Mouse (Mus musculus) embryo, embryonic 11.5 days (tissue): Measurements from ENCODE around the gene Ppm1m.

Source experiments
- DNase-seq: peaks from one replicate; pipeline ENCODE4 v3.0.0-alpha.2; 2012; ENCODE audit warnings: low read depth, low spot score

Gene Ppm1m

DNA sequence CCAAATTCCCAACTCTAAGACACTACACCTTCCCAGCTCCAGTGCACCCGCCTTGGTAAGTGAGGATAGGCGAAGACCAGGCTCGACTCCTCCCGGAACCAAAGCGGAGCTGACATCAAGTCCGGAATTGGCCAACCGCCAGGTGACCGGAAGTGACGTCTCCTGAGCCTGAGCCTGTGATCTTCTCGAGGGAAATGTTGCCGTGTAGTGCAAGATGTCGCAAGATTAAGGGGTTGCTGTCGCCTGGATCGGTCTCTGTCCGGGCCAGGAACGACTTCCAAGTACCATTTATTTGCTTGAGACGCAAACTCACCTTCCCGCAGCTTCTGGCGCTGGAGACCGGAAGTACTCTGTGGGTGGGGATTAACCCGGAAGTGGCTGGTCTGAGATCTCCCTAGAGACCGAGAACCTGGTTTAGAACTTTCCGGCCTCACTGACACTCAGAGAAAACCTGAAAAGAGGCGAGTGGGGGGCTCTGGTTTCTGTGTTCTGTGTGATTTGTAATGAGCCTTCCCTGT lies 39.7 kb downstream of the Ppm1m start:
- peak; percentile 88 for DNase-seq

DNA sequence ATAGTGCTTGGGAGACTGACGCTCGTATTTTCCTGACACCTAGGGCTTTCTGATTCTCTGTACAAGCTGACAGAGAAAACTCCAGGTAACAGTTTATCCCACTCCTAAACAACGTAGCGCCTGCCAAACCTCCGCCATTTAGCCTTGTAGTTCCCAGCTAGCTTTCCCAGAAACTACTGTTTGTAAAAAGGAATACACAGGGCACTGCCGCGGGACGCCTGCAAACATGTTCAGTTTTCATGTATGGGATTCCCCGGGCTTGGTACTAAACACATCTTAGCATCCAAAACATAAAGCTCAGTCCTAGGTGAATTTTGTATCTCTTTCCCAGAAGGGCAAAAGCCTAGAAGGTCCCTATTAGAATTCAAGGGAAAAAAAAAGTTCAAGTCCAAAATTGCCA lies 40.3 kb downstream of the Ppm1m start:
- no peak for DNase-seq

DNA sequence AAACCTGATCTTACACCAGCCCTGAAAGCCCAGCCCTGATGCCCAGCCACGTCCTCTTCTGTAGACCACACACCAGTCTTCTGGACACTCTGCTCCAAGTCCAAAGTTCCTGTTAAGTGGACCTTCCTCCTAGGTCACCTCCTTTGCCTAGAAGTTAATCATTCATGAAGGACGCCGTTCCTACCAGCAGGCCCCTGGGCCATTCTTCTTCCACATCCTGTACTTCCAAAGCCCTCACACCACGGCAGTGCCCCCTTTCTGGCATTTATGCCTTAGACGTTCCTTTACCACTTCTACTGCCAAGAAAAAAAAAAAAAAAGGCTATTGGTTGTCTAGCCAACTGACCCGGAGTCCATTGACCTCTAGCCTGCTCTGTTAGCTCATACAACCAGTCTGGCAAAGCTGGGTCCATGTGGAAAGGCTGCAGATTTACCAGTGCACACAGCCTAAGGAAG lies 41.5 kb downstream of the Ppm1m start, which contains the start of gene Glyctk:
Glyctk (minus strand) TSS at position 102 of the 455 bp plus-strand sequence.
- no peak for DNase-seq

DNA sequence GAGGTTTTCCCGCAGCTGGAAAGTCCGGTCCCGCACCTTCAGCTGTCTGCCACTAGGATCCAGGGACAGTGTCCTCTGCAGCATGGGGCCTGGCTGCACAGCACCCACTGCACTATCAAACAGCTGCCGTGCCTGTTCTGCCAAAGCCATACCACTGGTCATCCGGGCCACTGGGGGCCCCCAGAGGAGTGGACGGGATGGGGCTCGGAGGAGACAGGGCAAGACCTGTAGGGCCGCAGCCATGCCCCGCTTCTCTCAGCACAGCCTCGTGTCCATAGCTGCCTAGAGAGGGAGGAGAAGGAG lies 42.0 kb downstream of the Ppm1m start:
- DNase-seq = no peak

DNA sequence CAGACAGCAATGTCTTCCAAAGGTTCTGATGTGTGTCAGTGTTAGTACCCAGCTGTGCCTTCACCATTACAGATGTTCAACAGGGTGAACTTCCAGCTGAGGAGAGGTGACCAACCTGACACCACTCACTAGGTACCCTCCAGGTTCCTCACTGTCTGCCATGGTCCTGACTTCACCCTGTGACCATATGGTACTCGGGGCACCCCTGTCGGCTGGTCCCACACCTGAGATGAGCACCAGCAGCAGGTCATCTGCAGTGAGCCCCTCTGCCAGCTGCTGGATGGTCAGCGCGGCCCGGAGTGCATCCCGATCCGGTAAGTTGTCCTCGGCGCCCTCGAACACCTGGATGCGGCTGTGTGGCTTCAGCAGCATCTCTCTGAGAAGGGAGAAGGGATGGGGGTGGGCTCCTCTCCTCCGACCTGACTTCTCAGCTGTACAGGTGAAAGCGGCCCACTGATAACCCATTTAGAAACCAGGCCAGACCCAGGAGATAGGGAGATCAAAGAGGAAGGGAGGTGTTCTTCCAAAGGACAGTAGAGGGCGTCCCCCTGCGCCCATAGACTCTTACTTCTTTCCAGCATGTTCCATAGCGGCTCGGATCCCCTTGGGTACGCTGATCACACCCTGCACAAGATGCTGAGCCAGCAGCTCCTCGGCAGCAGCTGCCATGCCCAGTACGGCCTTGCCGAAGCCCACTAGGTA lies 42.5 kb downstream of the Ppm1m start:
- DNase-seq = no peak

DNA sequence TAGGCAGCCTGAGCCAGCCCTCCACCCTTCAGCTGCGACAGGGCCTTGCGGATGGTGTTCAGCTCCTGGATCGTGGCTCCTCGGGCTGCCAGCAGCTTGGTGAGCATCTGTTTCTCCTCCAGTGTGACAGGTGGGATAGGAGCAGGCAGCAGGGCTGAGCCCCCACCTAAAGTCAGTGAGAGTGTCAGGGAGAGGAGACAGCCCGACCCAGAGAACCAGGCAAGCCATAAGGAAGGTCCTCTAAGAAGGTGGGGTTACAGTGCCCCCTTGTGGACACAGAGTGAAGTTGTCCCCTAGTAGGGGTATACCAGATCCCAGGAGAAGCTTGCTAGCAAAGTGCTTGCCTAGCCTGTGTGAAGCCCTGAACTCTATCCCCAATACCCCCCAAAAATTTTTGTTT lies 43.1 kb downstream of the Ppm1m start:
- peak; percentile 59 for DNase-seq

DNA sequence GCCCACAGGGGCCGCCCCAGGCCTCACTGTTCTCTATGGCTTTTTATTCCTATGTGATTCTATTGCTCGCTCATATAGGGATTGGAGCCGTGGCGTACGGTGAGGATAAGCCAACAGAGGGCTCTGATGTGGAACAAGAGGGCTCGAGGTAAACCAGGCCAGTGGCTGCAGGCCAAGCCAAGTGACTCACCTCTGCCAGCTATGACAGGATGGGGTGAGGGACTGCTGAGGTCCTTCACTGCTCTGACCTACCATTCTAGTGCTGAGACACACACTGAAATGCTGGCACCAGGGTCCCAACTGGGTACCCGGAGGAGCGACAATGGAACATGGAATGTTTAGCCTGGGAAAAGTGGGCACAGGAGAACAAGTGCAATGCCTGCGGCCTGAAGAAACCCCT lies 45.4 kb downstream of the Ppm1m start:
- DNase-seq = no peak

DNA sequence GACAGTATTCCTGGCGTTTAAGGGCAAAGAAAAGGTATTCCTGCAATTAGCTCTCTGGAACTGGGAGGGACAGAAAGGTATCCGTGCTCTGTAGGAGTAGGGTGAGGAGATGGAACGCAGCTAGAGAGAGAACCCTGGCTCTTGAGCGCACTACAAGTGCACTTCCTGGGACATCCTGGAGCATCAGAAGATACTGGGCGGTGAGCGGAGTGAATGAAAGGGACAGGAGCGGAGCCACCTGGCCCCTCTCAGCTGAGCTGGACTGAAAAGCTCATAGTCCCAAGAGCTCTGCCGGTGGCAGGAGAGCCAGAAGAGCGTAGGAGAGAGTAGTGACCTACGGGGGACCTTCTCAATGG lies 50.2 kb downstream of the Ppm1m start:
- no peak for DNase-seq

DNA sequence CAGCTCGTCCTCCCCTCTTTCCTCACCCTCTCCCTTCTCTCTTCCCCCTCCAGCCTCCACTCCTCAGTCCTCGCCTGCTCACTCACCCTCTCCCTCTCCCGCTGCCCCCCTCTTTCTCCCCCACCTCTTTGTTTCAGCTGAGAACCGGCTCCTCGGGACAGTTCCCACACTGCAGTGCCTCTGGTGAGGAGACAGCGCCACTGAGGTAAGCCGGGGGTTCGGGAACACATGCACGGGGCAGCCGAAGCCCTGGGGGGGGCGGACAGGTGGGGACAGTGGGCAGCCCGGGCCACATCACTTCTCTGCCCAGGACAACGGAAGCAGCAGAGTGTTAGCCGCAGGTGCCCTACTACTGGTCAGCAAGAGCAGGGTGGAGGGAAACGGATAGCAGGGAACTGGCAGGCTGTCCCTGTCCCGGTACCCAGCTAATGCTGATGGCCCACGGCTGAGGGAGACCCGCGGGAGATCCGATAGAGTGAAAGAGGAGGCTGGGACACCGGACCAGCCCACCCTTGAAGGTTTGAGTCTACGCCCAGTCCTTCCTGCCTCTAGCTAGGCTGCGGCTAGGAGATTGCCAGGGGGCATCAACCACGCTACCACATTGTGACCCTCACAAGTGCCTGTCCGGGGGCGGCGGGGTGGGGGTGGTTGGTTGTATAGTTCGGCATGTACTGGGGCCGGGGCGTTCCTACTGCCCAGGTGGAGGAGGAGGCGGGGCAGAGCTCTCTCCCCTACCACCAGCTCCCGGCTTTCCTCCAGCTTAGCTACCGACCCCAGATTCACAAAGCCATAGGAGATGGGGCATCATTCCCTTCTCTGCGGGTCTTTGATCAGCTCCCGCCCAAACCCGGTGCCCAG lies 50.8 kb downstream of the Ppm1m start:
- DNase-seq = no peak

DNA sequence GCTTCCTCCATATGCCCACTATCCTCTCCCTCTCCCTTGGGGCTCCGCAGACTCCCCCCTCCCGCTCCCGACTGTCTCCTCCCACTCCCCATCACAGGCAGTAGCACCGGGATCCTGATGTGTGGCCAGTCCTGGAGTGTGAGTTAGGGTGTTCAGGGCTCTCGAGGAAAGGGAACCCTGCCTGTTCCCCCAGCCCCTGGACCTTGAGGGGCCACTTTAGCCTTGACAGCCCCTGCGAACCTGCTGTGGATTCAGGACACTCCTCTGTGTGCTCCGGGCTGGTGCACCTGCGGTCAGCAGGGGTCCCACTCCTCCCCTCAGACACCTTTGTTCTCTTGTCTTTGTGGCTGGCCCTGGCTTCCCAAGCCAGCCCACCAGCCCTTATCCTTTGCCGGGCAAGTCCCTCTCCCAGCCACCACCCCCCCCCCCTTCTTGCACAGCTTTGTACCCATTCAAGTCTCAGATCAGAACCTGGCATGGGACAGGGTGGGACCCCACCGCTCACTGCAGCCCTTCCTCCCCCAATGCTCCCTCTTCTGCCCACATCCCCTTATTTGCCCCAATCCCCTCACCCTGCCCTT lies 51.6 kb downstream of the Ppm1m start:
- DNase-seq = no peak

DNA sequence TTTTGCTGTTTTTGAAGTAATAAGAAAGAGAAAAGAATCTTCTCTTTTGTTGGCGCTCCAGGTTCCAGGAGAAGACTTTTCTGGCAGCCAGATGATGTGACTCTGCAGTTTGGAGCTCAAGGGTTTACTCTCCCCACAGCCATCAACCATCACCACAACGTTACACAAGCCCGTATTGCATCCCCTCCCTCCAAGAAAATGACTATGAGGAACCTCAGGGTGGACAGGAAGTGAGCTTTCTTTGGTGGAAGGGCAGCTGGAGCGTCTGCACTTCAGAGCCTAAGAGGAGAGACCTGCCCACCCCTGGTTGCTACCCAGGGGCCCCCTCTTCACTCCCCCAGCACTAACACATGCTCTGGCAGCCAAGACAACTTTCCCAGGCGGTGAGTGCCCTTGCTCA lies 52.3 kb downstream of the Ppm1m start:
- DNase-seq = no peak

DNA sequence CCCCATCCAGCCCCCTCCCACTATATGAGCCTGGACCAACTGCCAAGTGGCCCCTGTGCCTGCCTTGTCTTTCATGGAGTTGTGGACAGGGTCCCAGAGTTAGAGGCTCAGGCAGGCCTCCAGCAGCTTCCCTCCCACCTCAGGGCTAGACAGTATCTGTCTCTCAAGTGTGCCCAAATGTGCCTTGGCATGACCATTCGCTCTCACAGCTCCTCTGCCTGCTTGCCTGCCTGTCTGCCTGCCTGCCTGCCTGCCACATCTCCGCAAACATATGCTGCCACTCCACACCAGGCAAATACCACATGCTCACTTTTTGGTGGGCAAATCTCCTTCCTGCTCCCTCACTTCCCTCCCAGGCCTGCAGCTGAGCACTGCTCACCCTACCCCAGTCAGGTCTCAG lies 54.0 kb downstream of the Ppm1m start:
- DNase-seq = no peak
